Mouse (Mus musculus) hindbrain, postnatal 0 days (tissue): ENCODE results near the gene Acacb. TPM values are rescaled to one million over a fixed set of nuclear protein-coding genes. Genes with fewer than 3 reads are reported as not detected.

ENCODE experiments used
- ATAC-seq: fragments of 200-750 bp; cut with Nextera tagmentation; 2 replicates; pipeline ENCODE4 v1.8.0; 2017; ENCODE audit warnings: mild to moderate bottlenecking, moderate TSS enrichment, moderate library complexity
- DNase-seq: peaks from one replicate; pipeline ENCODE4 v3.0.0-alpha.2; 2015; ENCODE audit warnings: low spot score
- H3K27ac ChIP-seq: fragments of 300-500 bp; sonication (generic); 2 replicates; pipeline ENCODE4 v1.5.1; 2014; ENCODE audit warnings: mild to moderate bottlenecking
- H3K27me3 ChIP-seq: fragments of 300-500 bp; sonication (generic); 2 replicates; pipeline ENCODE4 v1.6.1; 2014; ENCODE audit warnings: low read length, mixed read lengths; ENCODE audit not compliant: insufficient read depth
- H3K36me3 ChIP-seq: fragments of 300-500 bp; sonication (generic); 2 replicates; pipeline ENCODE4 v1.6.1; 2014; ENCODE audit warnings: low read length, mixed read lengths; ENCODE audit not compliant: insufficient read depth
- H3K4me1 ChIP-seq: fragments of 300-500 bp; sonication (generic); 2 replicates; pipeline ENCODE4 v1.6.1; 2014; ENCODE audit warnings: antibody characterized with exemption, low read length, mixed read lengths; ENCODE audit not compliant: insufficient read depth
- H3K4me2 ChIP-seq: fragments of 300-500 bp; sonication (generic); 2 replicates; pipeline ENCODE4 v1.6.1; 2014; ENCODE audit warnings: low read depth, mild to moderate bottlenecking, low read length, moderate library complexity, mixed read lengths
- H3K4me3 ChIP-seq: fragments of 300-500 bp; sonication (generic); 2 replicates; pipeline ENCODE4 v1.5.1; 2014; ENCODE audit warnings: low read length
- H3K9ac ChIP-seq: fragments of 300-500 bp; sonication (generic); replicated peaks from 2 replicates; pipeline ENCODE4 v1.6.1; 2014; ENCODE audit warnings: mild to moderate bottlenecking, low read length, moderate library complexity, mixed read lengths
- H3K9me3 ChIP-seq: fragments of 300-500 bp; sonication (generic); 2 replicates; pipeline ENCODE4 v1.6.1; 2016; ENCODE audit warnings: low read length, mixed read lengths
- CTCF ChIP-seq: IDR thresholded peaks from 2 replicates; pipeline ENCODE4 v1.5.1; 2016; ENCODE audit warnings: antibody characterized with exemption, control low read depth, low read depth
- WGBS: fragments of 180-500 bp; shearing (Covaris S2); extraction: QIAGEN DNeasy Blood & Tissue Kit; methylation state at CpG from one replicate; pipeline ENCODE4 v1.1.7; 2014; 5-methylcytosine and 5-hydroxymethylcytosine counted together
- polyA plus RNA-seq: library from polyadenylated mRNA; unstranded; fragments of >200 nt; fragmentation: Nextera tagmentation; extraction: Ambion mirVana; gene quantifications from 2 replicates; pipeline ENCODE4 v1.2.1, GENCODE M21; 2015
- total RNA-seq: library from RNA; depleted of rRNA; stranded (reverse); fragments of >200 nt; gene quantifications from 2 replicates; pipeline ENCODE4 v1.2.3, GENCODE M21; 2014

Acacb gene
- total and polyA plus RNA-seq, 2 experiments from 2014 or later: 6.1 to 7.0 TPM

DNA sequence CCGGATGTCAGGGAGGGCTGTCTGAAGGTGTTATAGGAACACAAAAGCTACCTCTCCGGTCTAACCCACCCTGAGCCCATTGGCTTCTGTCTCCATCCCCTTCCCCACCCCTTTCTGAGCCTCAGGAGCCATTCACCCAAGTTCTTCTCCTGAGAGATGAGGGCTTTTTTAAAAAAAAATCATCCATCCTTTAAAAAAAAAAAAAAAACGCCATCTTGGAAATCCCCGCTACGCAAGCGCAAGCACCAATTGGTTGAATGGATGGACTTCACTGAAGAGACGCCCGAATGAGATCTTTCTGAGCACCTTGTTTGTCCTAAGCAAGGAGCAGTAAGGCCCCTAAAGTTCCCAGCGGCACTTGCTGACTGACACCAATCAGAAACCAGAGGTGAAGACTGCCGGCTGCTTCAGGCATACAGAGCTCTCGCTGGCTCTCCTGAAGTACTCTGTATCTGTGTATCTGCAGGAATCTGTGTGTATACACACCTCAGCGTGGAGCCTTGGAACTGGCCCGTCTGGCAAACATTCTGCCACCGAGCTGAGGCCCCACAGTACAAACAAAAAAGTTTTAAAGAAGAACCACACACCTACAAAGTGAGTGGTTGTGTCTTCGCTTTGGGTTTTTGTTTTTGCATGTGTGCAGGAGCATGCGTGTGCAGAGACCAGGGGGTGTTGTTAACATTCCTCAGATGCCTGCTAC is 140.7 kb downstream of the Acacb start:
- 84% methylated on average over 16 of the region's 16 CpGs for WGBS
- no peak overlapping the region for H3K4me2 ChIP-seq
- no peak overlapping the region for H3K9ac ChIP-seq
- H3K36me3 ChIP-seq: no peaks in the 10 kb centered on the region
- 0 out of 2 replicates have a peak, but pooled peaks cover 4% of the 10 kb centered on the region for H3K4me1 ChIP-seq
- no peak for DNase-seq
- H3K27ac ChIP-seq: no peak overlapping the region
- no peak overlapping the region for H3K4me3 ChIP-seq
- H3K27me3 ChIP-seq: no peaks in the 10 kb centered on the region
- no peaks in the 10 kb centered on the region for H3K9me3 ChIP-seq
- no peak for ATAC-seq
- no peak for TF ChIP-seq CTCF

DNA sequence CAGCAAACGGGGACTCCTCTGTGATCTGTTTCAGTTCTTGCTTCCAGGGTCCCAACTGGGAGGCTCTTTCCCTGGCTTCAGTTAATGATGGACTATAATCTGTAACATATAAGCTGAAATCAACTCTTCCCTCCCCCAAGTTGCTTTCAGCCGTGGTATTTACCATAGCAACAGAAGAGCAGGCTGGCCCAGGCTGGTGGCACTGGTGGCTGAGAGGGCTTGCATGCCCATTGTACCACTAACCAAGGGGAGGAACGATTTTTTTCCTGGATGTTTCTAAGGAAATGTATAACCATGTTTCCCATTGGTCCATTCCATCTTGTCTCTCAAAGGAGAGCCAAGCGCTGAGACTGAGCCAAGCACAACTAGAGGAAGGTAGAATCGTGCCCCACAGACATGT is 142.1 kb downstream of the Acacb start:
- no peak for DNase-seq
- ATAC-seq: no peak
- H3K9me3 ChIP-seq: no peaks in the 10 kb centered on the region
- H3K36me3 ChIP-seq: no peaks in the 10 kb centered on the region
- 0 out of 2 replicates have a peak, but pooled peaks cover 4% of the 10 kb centered on the region for H3K4me1 ChIP-seq
- H3K27ac ChIP-seq: no peak overlapping the region
- no peaks in the 10 kb centered on the region for H3K27me3 ChIP-seq
- H3K9ac ChIP-seq: no peak overlapping the region
- H3K4me2 ChIP-seq: no peak overlapping the region
- TF ChIP-seq CTCF: no peak
- WGBS: 79% methylated on average over 5 of the region's 5 CpGs
- H3K4me3 ChIP-seq: no peak overlapping the region

DNA sequence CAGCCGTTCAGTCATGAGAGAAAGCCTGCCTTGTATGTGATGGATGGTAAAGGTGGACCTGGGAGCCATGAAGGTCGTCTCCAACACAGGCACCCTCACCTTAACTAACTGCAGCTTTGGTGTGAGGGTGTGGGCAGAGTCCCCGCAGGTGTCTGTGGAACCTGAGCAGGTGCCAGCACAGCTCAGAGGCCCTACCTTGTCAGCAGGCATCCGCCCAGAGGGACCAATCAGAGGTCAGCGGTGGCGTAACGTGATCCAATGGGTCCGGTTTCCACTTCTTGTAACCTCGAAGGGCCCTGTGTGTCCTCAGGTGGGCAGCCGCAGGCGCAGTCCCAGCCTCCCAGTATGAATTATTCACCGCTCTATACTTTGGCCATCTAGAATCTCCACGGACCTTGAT is 142.5 kb downstream of the Acacb start, which contains the start of gene Myo1h:
TSS of gene Myo1h (plus strand) at position 293 of the 400 bp plus-strand sequence.
- TF ChIP-seq CTCF: no peak
- WGBS: 48% methylated on average over 13 of the region's 13 CpGs
- 0 out of 2 replicates have a peak, but pooled peaks cover 4% of the 10 kb centered on the region for H3K4me1 ChIP-seq
- H3K9me3 ChIP-seq: no peaks in the 10 kb centered on the region
- H3K4me2 ChIP-seq: no peak within 1 kb of the TSS
- ATAC-seq (no peak), DNase-seq (no peak)
- H3K36me3 ChIP-seq: no peaks in the 10 kb centered on the region
- no peak within 1 kb of the TSS for H3K27ac ChIP-seq
- no peak within 1 kb of the TSS for H3K4me3 ChIP-seq
- H3K9ac ChIP-seq: no peak within 1 kb of the TSS
- no peaks in the 10 kb centered on the region for H3K27me3 ChIP-seq

DNA sequence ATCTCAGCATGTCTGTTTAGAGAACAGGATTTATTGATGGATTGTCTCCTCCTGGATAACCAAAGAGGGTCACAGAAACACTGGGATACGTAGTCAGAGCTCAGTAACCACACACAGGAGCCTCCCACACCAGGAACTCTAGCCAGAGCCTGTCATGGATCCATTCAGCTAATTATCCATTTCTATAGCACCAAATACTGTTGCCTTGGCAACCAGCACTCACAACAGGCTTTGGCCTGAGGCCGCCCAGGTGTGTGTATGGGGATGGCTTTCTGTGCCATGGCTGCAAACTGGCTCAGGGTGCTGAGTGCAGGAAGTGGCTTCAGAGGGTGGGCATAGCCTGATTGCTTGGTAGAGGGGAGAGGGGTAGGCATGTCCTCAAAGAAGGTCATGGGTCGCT is 143.7 kb downstream of the Acacb start:
- no peak overlapping the region for H3K27ac ChIP-seq
- peak; percentile 64 for DNase-seq

DNA sequence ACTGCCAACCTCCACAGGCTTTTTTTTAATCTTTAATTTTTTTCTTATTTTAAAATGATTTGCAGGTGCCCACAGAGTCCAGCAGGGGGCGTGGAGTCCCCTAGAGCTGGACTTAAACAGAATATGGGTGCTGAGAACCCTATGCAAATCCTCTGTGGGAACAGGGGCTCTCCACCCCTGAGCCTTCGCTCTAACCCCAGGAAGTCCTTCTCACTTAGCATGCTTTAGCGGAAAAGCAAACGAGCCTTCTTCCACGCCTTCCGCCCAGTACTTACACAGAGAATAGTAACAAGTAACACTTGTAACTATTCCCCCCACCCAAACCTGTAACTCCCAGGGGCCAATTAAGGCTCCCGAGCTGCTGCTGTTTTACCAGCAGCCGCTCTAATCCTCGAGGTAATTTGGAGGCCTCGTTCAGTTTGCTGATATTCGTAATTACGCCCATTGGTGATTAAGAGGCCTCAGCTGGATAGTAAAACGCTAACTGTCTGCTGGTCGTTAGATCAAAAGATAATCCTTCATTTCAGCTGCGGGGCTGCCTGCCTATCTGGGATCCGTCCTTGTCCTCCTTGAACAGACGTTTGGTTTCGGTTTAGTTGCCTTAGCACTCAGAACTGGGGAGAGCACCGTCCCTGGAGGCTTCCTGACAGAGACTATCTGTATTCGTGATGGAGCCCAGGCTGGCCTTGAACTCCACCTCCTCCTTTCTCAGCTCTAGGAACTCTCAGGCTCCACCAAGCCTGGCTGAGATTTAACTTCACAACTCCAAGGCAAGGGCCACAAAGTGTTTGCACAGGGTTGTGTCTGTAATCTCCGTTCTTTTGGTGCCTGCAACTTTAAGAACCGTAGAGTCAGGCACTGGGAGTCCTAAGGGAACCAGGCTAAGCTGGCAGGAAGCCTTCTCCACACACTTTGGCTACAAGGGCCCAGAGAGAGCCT is 150.6 kb downstream of the Acacb start:
- WGBS: 34% methylated on average over 22 of the region's 22 CpGs
- Histone ChIP-seq H3K9me3 (no peaks in the 10 kb centered on the region), H3K4me2 (no peak overlapping the region), H3K4me1 (peaks cover 4% of the 10 kb centered on the region; the same call in 1 of the 2 replicates), H3K27ac (no peak overlapping the region; the same call in 1 of the 2 replicates), H3K4me3 (no peak overlapping the region), H3K27me3 (no peaks in the 10 kb centered on the region), H3K36me3 (no peaks in the 10 kb centered on the region), H3K9ac (no peak overlapping the region)
- no peak for ATAC-seq
- no peak for DNase-seq
- peak; percentile 44 for TF ChIP-seq CTCF

More for the DNA sequence above, 143.7 kb downstream of the Acacb start:
- H3K36me3 ChIP-seq: no peaks in the 10 kb centered on the region
- no peak overlapping the region for H3K4me3 ChIP-seq
- H3K9ac ChIP-seq: no peak overlapping the region
- no peak for TF ChIP-seq CTCF
- 0 out of 2 replicates have a peak, but pooled peaks cover 4% of the 10 kb centered on the region for H3K4me1 ChIP-seq
- H3K4me2 ChIP-seq: no peak overlapping the region
- 43% methylated on average over 3 of the region's 3 CpGs for WGBS
- no peaks in the 10 kb centered on the region for H3K27me3 ChIP-seq
- H3K9me3 ChIP-seq: no peaks in the 10 kb centered on the region
- peak; percentile 55; the same call in 1 of the 2 replicates for ATAC-seq

DNA sequence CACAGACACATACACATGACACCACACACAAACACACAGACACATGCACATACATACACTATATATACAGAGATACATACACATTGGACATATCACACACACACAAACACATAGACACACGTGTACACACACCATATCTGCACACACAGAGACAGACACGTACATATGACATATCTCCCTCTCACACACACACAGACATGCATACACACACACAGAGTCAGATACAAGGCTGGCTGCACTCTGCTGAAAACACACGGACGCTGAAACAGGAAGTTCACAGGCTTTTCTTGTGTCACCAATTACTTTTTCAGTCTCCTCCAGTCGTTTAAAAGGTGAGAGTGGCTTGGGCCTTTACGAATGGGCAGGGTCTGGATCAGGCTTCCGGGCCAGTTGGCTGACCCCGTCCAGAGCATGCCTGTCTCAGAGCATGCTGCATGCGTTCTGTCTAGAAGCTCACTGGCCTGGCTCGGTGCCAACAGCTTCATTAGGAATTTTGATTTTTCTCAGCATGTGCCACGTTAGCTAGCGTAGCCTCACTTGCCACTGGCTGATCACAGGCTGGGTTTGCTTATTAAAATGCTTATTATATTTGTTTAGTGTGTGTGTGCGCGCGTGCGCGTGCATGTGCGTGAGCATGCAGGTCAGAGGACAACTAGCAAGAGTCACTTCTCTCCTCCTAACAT is 152.0 kb downstream of the Acacb start:
- H3K4me2 ChIP-seq: no peak overlapping the region
- no peaks in the 10 kb centered on the region for H3K36me3 ChIP-seq
- H3K4me3 ChIP-seq: no peak overlapping the region
- 0 out of 2 replicates have a peak, but pooled peaks have one; percentile 51 for ATAC-seq
- WGBS: 30% methylated on average over 18 of the region's 18 CpGs
- no peaks in the 10 kb centered on the region for H3K9me3 ChIP-seq
- DNase-seq: peak; percentile 76
- H3K4me1 ChIP-seq: peaks cover 4% of the 10 kb centered on the region; the same call in 1 of the 2 replicates
- no peak for TF ChIP-seq CTCF
- H3K27ac ChIP-seq: no peak overlapping the region
- H3K9ac ChIP-seq: no peak overlapping the region
- H3K27me3 ChIP-seq: no peaks in the 10 kb centered on the region
